Mouse (Mus musculus) midbrain, embryonic 16.5 days (tissue): ENCODE results near the gene Pgm5. TPM values are rescaled to one million over a fixed set of nuclear protein-coding genes. Genes with fewer than 3 reads are reported as not detected.
"Not testable (repeated sequence)": the region's sequence is repeated elsewhere in the genome, so short reads cannot be mapped to it uniquely, and the experiment has no call there.

Source experiments
- ATAC-seq: fragments of 200-750 bp; cut with Nextera tagmentation; 2 replicates; pipeline ENCODE4 v1.8.0; 2017; ENCODE audit warnings: moderate TSS enrichment
- H3K27ac ChIP-seq: fragments of 300-500 bp; sonication (generic); 2 replicates; pipeline ENCODE4 v1.5.1; 2014; ENCODE audit warnings: mild to moderate bottlenecking, low read length, mixed read lengths
- H3K27me3 ChIP-seq: fragments of 300-500 bp; sonication (generic); 2 replicates; pipeline ENCODE4 v1.6.1; 2014; ENCODE audit warnings: low read depth, low read length, mixed read lengths; ENCODE audit not compliant: control insufficient read depth, insufficient read depth
- H3K36me3 ChIP-seq: fragments of 300-500 bp; sonication (generic); 2 replicates; pipeline ENCODE4 v1.6.1; 2014; ENCODE audit warnings: mild to moderate bottlenecking, low read length, moderate library complexity, mixed read lengths; ENCODE audit not compliant: control insufficient read depth, insufficient read depth
- H3K4me1 ChIP-seq: fragments of 300-500 bp; sonication (generic); 2 replicates; pipeline ENCODE4 v1.6.1; 2014; ENCODE audit warnings: mild to moderate bottlenecking, low read length, mixed read lengths; ENCODE audit not compliant: control insufficient read depth, insufficient read depth
- H3K4me2 ChIP-seq: fragments of 300-500 bp; sonication (generic); 2 replicates; pipeline ENCODE4 v1.6.1; 2014; ENCODE audit warnings: mild to moderate bottlenecking, low read length, mixed read lengths
- H3K4me3 ChIP-seq: fragments of 300-500 bp; sonication (generic); 2 replicates; pipeline ENCODE4 v1.5.1; 2014; ENCODE audit warnings: low read depth, mild to moderate bottlenecking, low read length, moderate library complexity, mixed read lengths
- H3K9ac ChIP-seq: fragments of 300-500 bp; sonication (generic); 2 replicates; pipeline ENCODE4 v1.6.1; 2014; ENCODE audit warnings: low read depth, low read length, mixed read lengths
- H3K9me3 ChIP-seq: fragments of 300-500 bp; sonication (generic); replicated peaks from 2 replicates; pipeline ENCODE4 v1.6.1; 2014; ENCODE audit warnings: mild to moderate bottlenecking, low read length, mixed read lengths; ENCODE audit not compliant: control insufficient read depth, poor library complexity, severe bottlenecking
- WGBS: fragments of 180-500 bp; shearing (Covaris S2); extraction: QIAGEN DNeasy Blood & Tissue Kit; methylation state at CpG from one replicate; pipeline ENCODE4 v1.1.7; 2014; 5-methylcytosine and 5-hydroxymethylcytosine counted together
- polyA plus RNA-seq: library from polyadenylated mRNA; unstranded; fragments of >200 nt; fragmentation: Nextera tagmentation; extraction: Ambion mirVana; gene quantifications from 2 replicates; pipeline ENCODE4 v1.2.1, GENCODE M21; 2015

The Pgm5 gene
- polyA plus RNA-seq, 1 experiment from 2014 or later = 0.83 TPM

DNA sequence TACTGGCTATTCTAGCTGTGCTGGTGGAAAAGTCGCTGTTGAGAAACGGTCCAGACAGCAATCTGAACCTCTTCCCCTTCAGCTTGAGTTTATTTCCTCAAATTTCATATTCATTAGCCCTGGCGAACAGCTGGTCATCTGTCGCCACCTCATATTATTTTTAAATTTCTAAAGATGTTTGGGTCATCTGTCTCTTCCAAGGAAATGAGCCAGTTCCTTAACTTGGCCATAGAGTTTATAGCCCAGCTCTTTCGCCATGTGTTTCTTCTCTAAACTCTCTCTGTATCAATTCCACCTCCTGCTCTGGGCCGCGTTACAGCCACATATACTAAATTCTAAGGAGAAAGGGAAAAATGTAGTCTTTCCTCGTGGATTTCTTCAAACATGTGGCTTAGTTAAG lies 158.0 kb downstream of the Pgm5 start:
- 81% methylated on average over 8 of the region's 8 CpGs for WGBS
- Histone ChIP-seq H3K4me2 (no peak overlapping the region), H3K4me1 (no peaks in the 10 kb centered on the region), H3K9me3 (no peaks in the 10 kb centered on the region), H3K27me3 (no peaks in the 10 kb centered on the region), H3K9ac (no peak overlapping the region), H3K4me3 (no peak overlapping the region), H3K36me3 (no peaks in the 10 kb centered on the region), H3K27ac (no peak overlapping the region)
- no peak for ATAC-seq

- WGBS = 52% methylated on average over 1 of the region's 1 CpGs
- H3K36me3 ChIP-seq, H3K4me2 ChIP-seq, H3K4me3 ChIP-seq, H3K9ac ChIP-seq, H3K27ac ChIP-seq, H3K27me3 ChIP-seq, H3K4me1 ChIP-seq, ATAC-seq, H3K9me3 ChIP-seq: not testable (repeated sequence)
These were observed 158.5 kb downstream of the Pgm5 start for GRCm38 (mm10) chr19:24703168-24703567.

DNA sequence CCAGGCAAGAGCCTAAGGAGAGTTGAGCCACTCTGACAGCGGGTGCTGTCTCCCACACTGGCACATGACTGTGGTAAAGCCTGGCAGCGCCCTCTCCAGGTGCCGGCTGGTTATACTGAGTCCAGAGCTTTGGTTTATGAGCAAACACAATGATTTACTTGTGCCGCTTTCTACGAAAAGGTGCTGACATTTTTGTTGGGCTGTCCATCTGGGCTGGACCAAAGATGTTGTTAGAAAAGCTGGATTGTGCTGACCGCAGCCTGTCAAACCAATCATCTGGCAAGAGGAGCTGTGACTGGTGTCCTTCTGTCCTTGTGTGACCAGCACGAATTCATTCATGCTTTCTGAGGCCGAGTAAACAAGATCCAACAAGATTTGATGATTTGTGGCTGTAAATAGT lies 159.9 kb downstream of the Pgm5 start:
- Histone ChIP-seq H3K9ac (no peak overlapping the region), H3K9me3 (no peaks in the 10 kb centered on the region), H3K27me3 (no peaks in the 10 kb centered on the region), H3K4me2 (no peak overlapping the region), H3K4me3 (no peak overlapping the region), H3K36me3 (no peaks in the 10 kb centered on the region), H3K27ac (no peak overlapping the region), H3K4me1 (no peaks in the 10 kb centered on the region)
- WGBS = 72% methylated on average over 8 of the region's 8 CpGs
- ATAC-seq = no peak

GRCm38 (mm10) chr19:24700664-24701063 lies 161.0 kb downstream of the Pgm5 start:
- no peak overlapping the region for H3K27ac ChIP-seq
- H3K4me3 ChIP-seq = no peak overlapping the region
- no peaks in the 10 kb centered on the region for H3K4me1 ChIP-seq
- no peaks in the 10 kb centered on the region for H3K36me3 ChIP-seq
- H3K9me3 ChIP-seq = no peaks in the 10 kb centered on the region
- no peak for ATAC-seq
- H3K9ac ChIP-seq = no peak overlapping the region
- no peaks in the 10 kb centered on the region for H3K27me3 ChIP-seq
- WGBS = 85% methylated on average over 5 of the region's 5 CpGs
- H3K4me2 ChIP-seq = no peak overlapping the region

- Histone ChIP-seq H3K27me3 (no peaks in the 10 kb centered on the region), H3K4me3 (no peak overlapping the region), H3K9me3 (no peaks in the 10 kb centered on the region), H3K4me2 (no peak overlapping the region), H3K36me3 (no peaks in the 10 kb centered on the region), H3K27ac (no peak overlapping the region), H3K4me1 (no peaks in the 10 kb centered on the region), H3K9ac (no peak overlapping the region)
- ATAC-seq = no peak
These were observed 161.7 kb downstream of the Pgm5 start for GRCm38 (mm10) chr19:24699910-24700309.

- Histone ChIP-seq H3K9me3 (no peaks in the 10 kb centered on the region), H3K4me3 (no peak overlapping the region), H3K27ac (no peak overlapping the region), H3K27me3 (no peaks in the 10 kb centered on the region), H3K4me2 (no peak overlapping the region), H3K4me1 (no peaks in the 10 kb centered on the region), H3K9ac (no peak overlapping the region), H3K36me3 (no peaks in the 10 kb centered on the region)
- ATAC-seq = no peak
- 70% methylated on average over 3 of the region's 3 CpGs for WGBS
These were observed 162.5 kb downstream of the Pgm5 start for GRCm38 (mm10) chr19:24699196-24699595.

DNA sequence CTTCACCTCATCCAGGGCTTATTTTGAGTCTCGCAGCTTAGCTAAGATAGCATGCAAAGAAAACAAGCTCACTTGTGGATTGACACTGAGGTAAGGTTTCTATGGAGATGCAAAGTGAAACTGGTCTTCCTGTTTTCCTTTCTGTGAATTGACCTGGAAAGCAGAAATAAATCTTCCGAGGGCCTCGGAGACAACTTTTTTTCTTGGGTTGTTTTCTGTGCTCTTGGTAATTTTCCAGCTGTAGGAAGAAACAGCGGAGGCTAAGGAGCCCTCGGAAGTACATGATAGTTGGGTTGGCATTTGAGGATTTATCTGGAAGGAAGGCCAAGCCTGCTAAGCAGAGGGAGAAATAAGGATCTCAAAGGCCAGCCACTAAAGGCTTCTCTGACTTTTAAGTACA lies 163.0 kb downstream of the Pgm5 start:
- Histone ChIP-seq H3K4me3 (no peak overlapping the region), H3K9me3 (no peaks in the 10 kb centered on the region), H3K4me2 (no peak overlapping the region), H3K4me1 (no peaks in the 10 kb centered on the region), H3K27ac (no peak overlapping the region), H3K36me3 (no peaks in the 10 kb centered on the region), H3K27me3 (no peaks in the 10 kb centered on the region), H3K9ac (no peak overlapping the region)
- no peak for ATAC-seq
- 80% methylated on average over 5 of the region's 5 CpGs for WGBS

GRCm38 (mm10) chr19:24697946-24698345 lies 163.7 kb downstream of the Pgm5 start:
- WGBS = 35% methylated on average over 1 of the region's 1 CpGs
- Histone ChIP-seq H3K4me3 (no peak overlapping the region), H3K9ac (no peak overlapping the region), H3K4me2 (no peak overlapping the region), H3K27ac (no peak overlapping the region), H3K9me3 (no peaks in the 10 kb centered on the region), H3K36me3 (no peaks in the 10 kb centered on the region), H3K4me1 (no peaks in the 10 kb centered on the region), H3K27me3 (no peaks in the 10 kb centered on the region)
- no peak for ATAC-seq

GRCm38 (mm10) chr19:24692691-24693090 lies 169.0 kb downstream of the Pgm5 start:
- H3K4me3 ChIP-seq = no peak overlapping the region

GRCm38 (mm10) chr19:24689531-24689930 lies 172.1 kb downstream of the Pgm5 start:
- ATAC-seq = no peak
- H3K36me3 ChIP-seq = no peaks in the 10 kb centered on the region
- no peak overlapping the region for H3K4me2 ChIP-seq
- no peaks in the 10 kb centered on the region for H3K27me3 ChIP-seq
- no peak overlapping the region for H3K27ac ChIP-seq
- no peaks in the 10 kb centered on the region for H3K4me1 ChIP-seq
- no peak overlapping the region for H3K9ac ChIP-seq
- 96% methylated on average over 4 of the region's 4 CpGs for WGBS
- H3K4me3 ChIP-seq = no peak overlapping the region
- no peaks in the 10 kb centered on the region for H3K9me3 ChIP-seq

More at GRCm38 (mm10) chr19:24692691-24693090, 169.0 kb downstream of the Pgm5 start:
- Histone ChIP-seq H3K36me3 (no peaks in the 10 kb centered on the region), H3K27me3 (no peaks in the 10 kb centered on the region), H3K4me2 (no peak overlapping the region), H3K4me1 (no peaks in the 10 kb centered on the region), H3K9me3 (no peaks in the 10 kb centered on the region), H3K27ac (no peak overlapping the region), H3K9ac (no peak overlapping the region)
- no peak for ATAC-seq
- 89% methylated on average over 2 of the region's 2 CpGs for WGBS
